Mouse (Mus musculus) effector memory CD4-positive, alpha-beta T cell, adult 7 months (primary cell): ENCODE measurements around the gene Selenot. TPM values are rescaled to one million over a fixed set of nuclear protein-coding genes. Genes with fewer than 3 reads are reported as not detected.

Experiments
- polyA plus RNA-seq: library from polyadenylated mRNA; unstranded; fragments of 100-300 nt; shearing (Covaris generic); gene quantifications from one replicate; pipeline ENCODE4 v1.2.1, GENCODE M21; 2017

The Selenot gene
- 17.8 TPM for polyA plus RNA-seq

DNA sequence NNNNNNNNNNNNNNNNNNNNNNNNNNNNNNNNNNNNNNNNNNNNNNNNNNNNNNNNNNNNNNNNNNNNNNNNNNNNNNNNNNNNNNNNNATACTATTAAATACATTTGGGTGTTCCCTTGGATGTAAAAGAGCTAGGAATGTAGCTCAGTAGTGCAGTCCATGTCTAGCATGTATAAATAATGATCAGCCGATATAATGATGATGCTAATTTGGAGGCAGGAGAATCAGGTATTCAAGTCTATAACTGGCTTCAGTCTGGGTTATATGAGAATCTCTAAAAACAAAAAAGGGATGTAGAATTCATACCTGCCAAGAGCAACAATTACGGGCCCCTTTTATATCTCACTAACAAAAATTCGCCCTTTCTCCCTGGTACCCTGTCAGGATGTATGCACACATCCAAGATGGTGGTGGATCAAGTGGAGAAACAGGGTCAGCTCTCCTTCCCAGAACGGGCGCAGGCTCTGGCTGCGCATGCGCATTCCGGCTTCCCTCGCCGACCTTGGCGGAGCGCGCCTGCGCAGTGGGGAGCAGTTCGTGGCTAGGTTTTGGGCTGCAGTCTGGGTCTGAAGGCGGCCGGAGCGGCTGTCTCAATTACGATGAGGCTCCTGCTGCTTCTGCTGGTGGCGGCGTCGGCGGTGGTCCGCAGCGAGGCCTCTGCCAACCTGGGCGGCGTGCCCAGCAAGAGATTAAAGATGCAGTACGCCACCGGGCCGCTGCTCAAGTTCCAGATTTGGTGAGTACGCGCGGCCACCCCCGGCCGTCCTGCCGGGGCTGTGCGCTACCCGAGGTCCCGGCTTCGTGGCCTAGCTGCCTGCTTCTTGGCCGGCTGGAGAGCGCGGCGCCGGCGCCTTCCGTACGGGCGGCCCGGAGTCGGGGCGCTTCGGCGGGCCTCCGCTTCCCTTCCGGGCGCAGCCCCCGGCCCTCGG lies at the start of gene Selenot:
TSS of gene Selenot (plus strand) at position 500 of the 930 bp plus-strand sequence.

DNA sequence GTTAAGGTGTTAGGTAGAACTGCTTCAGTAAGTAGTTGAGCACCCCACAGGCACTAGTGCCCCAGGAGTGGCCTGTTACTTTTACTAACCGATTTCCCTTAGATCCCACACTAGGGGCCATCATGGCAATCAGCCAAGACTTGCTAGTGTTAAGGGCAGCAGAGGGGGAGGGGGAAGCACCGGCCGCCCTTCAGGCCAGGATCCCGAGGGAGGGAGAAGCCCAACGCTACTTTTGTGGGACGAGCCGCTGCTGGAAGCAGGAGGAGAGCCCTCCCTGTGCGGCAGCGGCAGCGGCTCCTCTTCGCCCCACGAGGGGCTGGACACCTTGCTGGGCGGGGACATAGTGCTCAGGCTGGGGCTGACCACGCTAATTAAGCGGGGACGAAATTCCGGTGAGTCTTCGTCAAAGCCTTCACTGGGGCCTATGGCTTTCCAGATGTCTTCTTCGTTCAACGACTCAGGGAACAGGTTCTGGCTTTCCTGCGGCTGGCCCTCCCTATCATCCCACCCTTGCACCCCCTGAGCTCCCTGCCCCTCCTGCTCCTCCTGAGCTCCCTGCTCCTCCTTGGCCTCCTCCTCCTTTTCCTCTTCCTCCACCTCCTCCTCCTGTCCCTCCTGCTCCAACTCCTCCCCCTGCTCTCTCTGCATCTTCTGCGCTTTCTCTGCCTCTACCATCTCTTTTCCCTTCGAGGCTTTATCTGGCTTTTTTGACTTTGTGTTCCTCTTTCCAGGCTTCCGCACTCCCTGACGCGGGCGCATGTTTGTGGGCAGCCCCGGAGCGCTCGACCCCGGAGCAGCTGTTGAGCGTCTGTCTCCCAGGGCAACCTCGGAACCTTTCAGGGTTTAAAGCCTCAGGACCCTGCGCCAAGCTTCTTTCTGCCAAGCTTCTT lies 60.2 kb downstream of the Selenot start, which contains the start of gene Erich6:
TSS of gene Erich6 (minus strand) at position 802 of the 890 bp plus-strand sequence.

Other genes with a start within 250 kb of the Selenot start
- 79.3 TPM for gene Tsc22d2, start 161.9 kb upstream of the Selenot start, polyA plus RNA-seq
- 25.7 TPM for gene Eif2a, start 50.8 kb upstream of the Selenot start, polyA plus RNA-seq
- gene Serp1, start 50.7 kb upstream of the Selenot start, polyA plus RNA-seq = 188 TPM
- gene Erich6, start 60.6 kb downstream of the Selenot start, polyA plus RNA-seq = 0.51 TPM
- 76.9 TPM for gene Siah2, start 115.8 kb downstream of the Selenot start, polyA plus RNA-seq
- gene Mindy4b-ps, start 245.7 kb downstream of the Selenot start, polyA plus RNA-seq = not detected